Mouse (Mus musculus): ENCODE data around the gene Fam213a.

DNA sequence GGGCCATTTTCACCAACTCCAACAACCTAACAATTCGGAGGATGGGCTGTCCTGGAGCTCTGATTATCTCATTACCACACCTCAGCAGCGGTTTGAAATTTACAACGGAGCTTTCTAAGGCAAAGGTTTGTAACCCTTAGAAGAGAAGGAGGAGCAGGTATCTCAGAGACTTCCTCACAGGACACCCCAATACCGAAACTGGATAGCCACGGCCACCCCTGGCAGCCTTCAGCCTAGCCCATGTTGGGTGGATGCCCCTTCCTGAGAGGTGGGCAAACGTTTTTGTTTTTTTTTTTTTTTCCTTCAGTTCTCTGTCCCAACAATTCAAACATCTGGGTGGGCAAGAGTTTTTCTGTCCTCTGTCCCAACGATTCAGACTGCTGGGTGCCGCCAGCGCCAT lies 445 bp downstream of the Fam213a start:
- TF ChIP-seq POLR2A (IDR thresholded peaks at IDR 0.05; ENCODE audit: control insufficient read depth, extremely low read depth, insufficient read depth, low read length, poor library complexity) (no peak), CTCF (IDR thresholded peaks at IDR 0.05; ENCODE audit: borderline replicate concordance, control insufficient read depth, extremely low read depth, insufficient read depth, low read length, poor library complexity) (no peak)
